Mouse (Mus musculus): Measurements from ENCODE around the gene Dennd1b.

- TF ChIP-seq EP300 (IDR thresholded peaks at IDR 0.05) (no peak), CTCF (IDR thresholded peaks at IDR 0.05) (no peak)
Measured at GRCm38 (mm10) chr1:139036302-139036701, 73.1 kb downstream of the Dennd1b start.
